Mouse (Mus musculus) lung, adult 2 months (tissue): ENCODE data around the gene Actn3.

Experiments used
- CTCF ChIP-seq: fragments of 200-500 bp; IDR thresholded peaks from 2 replicates; pipeline ENCODE4 v1.5.1; 2011; ENCODE audit warnings: mild to moderate bottlenecking, low read length, control low read depth; ENCODE audit not compliant: insufficient read depth
- POLR2A ChIP-seq: fragments of 200-500 bp; IDR thresholded peaks from 2 replicates; pipeline ENCODE4 v1.6.1; 2011; ENCODE audit warnings: low read depth, mild to moderate bottlenecking, control low read depth, low read length, borderline replicate concordance; ENCODE audit errors: extremely low read depth

DNA sequence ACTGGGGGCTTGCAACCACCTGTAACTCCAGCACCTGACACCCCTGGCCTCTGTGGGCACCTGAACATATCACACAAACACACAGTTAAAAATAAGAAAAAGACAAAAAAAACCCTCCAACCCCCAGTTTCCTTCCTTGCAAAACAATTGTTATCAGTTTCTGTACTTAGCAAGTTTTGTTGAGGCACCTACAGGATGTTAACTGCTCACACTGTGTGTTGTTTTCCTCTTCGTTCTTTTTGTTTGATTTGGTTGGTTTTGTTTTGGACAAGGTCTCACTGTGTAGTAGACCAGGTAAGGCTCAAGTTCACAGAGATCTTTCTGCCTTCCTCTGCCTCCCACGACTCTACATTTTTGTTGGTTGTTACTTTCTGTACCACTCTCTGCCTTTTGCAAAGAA is 35.1 kb downstream of the Actn3 start:
- TF ChIP-seq POLR2A (no peak), CTCF (no peak)
